In the genomic region with DNA sequence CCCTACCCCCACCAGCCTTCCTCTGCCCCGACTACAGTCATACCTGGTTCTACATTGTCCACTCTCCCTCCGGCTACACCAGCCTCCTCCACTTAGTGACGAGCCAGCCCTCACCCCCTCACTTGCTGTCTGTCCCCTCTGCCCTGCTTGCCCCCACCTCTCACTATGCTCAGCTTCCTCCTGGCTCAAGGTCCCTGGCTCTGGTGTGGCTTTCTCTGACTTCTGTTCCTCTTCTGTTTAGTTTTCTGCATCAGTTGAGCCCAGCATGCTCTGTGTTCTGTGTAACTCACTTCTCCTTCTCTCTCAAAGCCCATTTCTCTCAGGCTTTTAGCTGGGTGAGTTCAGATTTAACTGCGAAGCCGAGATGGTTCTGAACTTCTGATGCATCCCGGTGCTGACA, we compare ENCODE assay signal across 13 mouse cellular contexts. TPM values are rescaled to one million over a fixed set of nuclear protein-coding genes. Genes with fewer than 3 reads are reported as not detected.
A peak's percentile ranks its signal among the peaks of the same experiment; 100 is the strongest.
DNase-seq lines count a peak whose midpoint lies in the region; ATAC-seq lines count a peak whose summit lies in the region.
"Had no signal": no experiment of that assay in that cellular context is flagged by ENCODE, and none has a peak within 500 bp of the region (broad histone marks: within the 10 kb centered on the region; RNA-seq: fewer than 3 reads in every experiment).

No protein-coding gene starts in this region.

- H3K9me3 ChIP-seq in heart, embryonic 10.5 days, result peaks cover 5% of the 10 kb centered on the region; the same call in 1 of the 2 replicates
- H3K9me3 ChIP-seq in embryonic facial prominence, embryonic 14.5 days (ENCODE audit: control insufficient read depth, low read length), result peaks cover 7% of the 10 kb centered on the region

- H3K9ac ChIP-seq in embryonic facial prominence, embryonic 14.5 days (ENCODE audit: low read depth, low read length), result peak overlapping the region; percentile 4

- H3K27me3 ChIP-seq in heart, embryonic 10.5 days (ENCODE audit: insufficient read depth, poor library complexity, severe bottlenecking), result no peaks in the 10 kb centered on the region
- H3K27me3 ChIP-seq in embryonic facial prominence, embryonic 14.5 days (replicated peaks; ENCODE audit: control insufficient read depth, insufficient read depth, low read length), result no peaks in the 10 kb centered on the region

- no peak for ATAC-seq in embryonic facial prominence, embryonic 14.5 days (ENCODE audit: low read depth)
- peak; percentile 73 for ATAC-seq in megakaryocyte, adult 5-6 weeks (ENCODE audit: poor library complexity, severe bottlenecking)

- no peak overlapping the region for H3K4me3 ChIP-seq in heart, embryonic 10.5 days
- no peak overlapping the region for H3K4me3 ChIP-seq in embryonic facial prominence, embryonic 14.5 days (ENCODE audit: low read depth, low read length)
- H3K4me3 ChIP-seq: layer of hippocampus, adult 2 months had no signal

- intact Hi-C loops in gastrocnemius, postnatal 36 days (cut with DNase I), result no loop called here

- peaks cover 6% of the 10 kb centered on the region for H3K36me3 ChIP-seq in heart, embryonic 10.5 days
- no peaks in the 10 kb centered on the region for H3K36me3 ChIP-seq in embryonic facial prominence, embryonic 14.5 days (ENCODE audit: control insufficient read depth, insufficient read depth, low read length)

- peaks cover 31% of the 10 kb centered on the region for H3K4me1 ChIP-seq in heart, embryonic 10.5 days
- H3K4me1 ChIP-seq in embryonic facial prominence, embryonic 14.5 days (ENCODE audit: control insufficient read depth, insufficient read depth, low read length), result no peaks in the 10 kb centered on the region; the same call in 1 of the 2 replicates

- H3K27ac ChIP-seq in heart, embryonic 10.5 days, result peak overlapping the region; percentile 65
- H3K27ac ChIP-seq in embryonic facial prominence, embryonic 14.5 days (replicated peaks; ENCODE audit: low read depth, low read length), result peak overlapping the region; percentile 6; the same call in 1 of the 2 replicates

- DNase-seq in heart, embryonic 10.5 days (ENCODE audit: low spot score), result no peak
- no peak for DNase-seq in heart, adult 8-10 months (ENCODE audit: low spot score)
- peak; percentile 31 for DNase-seq in A20 (ENCODE audit: low read depth, low spot score)
- DNase-seq in embryonic facial prominence, embryonic 14.5 days (ENCODE audit: low spot score), result no peak
- no peak for DNase-seq in gastrocnemius, postnatal 36 days
- DNase-seq in frontal cortex, postnatal 25 days (ENCODE audit: low spot score in 2 of 2), result no peak
- no peak for DNase-seq in embryo, embryonic 10.5 days (ENCODE audit: low spot score)
- DNase-seq: adrenal gland, adult 8-10 months; cerebellum, adult 8-10 months; left cerebral cortex, postnatal 4 days had no signal

- WGBS in heart, embryonic 10.5 days, result 54% methylated on average over 6 of the region's 6 CpGs
- 65% methylated on average over 6 of the region's 6 CpGs for WGBS in embryonic facial prominence, embryonic 14.5 days

- H3K4me2 ChIP-seq in embryonic facial prominence, embryonic 14.5 days (ENCODE audit: low read depth, low read length), result no peak overlapping the region
- H3K4me2 ChIP-seq: heart, embryonic 11.5 days had no signal

RNA-seq across cellular contexts. Expression of a gene that starts 17.1 kb away (rescaled TPM):
- polyA plus RNA-seq in heart, embryonic 10.5 days (2016; fragmentation: Nextera tagmentation; extraction: Ambion mirVana), result 2.9 TPM in 2 replicates
- total RNA-seq in heart, adult 8-10 months (2022), result 1 to 10 TPM; 5.0 to 8.7 (median 6.8) TPM
- 5.0 and 5.5 TPM in 2 replicates for polyA plus RNA-seq in embryonic facial prominence, embryonic 14.5 days (2014; fragmentation: Nextera tagmentation; extraction: Ambion mirVana)
- total RNA-seq in megakaryocyte, adult 5-6 weeks (2015), result 5.9 and 6.2 TPM in 2 replicates
- 10.9 and 12.2 TPM in 2 replicates for total RNA-seq in megakaryocyte, adult 5-6 weeks (2017)
- total RNA-seq in gastrocnemius, postnatal 36 days (2021), result 1 to 10 TPM; 1.8 to 2.2 TPM

RNA-seq across cellular contexts. Expression of a gene that starts 45.4 kb away (rescaled TPM):
- 4.0 and 6.8 TPM in 2 replicates for polyA plus RNA-seq in heart, embryonic 10.5 days (2016; fragmentation: Nextera tagmentation; extraction: Ambion mirVana)
- 10 to 100 TPM; 11.0 to 15.9 (median 13.7) TPM for total RNA-seq in heart, adult 8-10 months (2022)
- polyA plus RNA-seq in embryonic facial prominence, embryonic 14.5 days (2014; fragmentation: Nextera tagmentation; extraction: Ambion mirVana), result 9.0 and 9.8 TPM in 2 replicates
- total RNA-seq in megakaryocyte, adult 5-6 weeks (2015), result 115 and 120 TPM in 2 replicates
- 70.4 and 71.5 TPM in 2 replicates for total RNA-seq in megakaryocyte, adult 5-6 weeks (2017)
- total RNA-seq in gastrocnemius, postnatal 36 days (2021), result 10 to 100 TPM; 20.9 to 21.4 TPM

RNA-seq across cellular contexts. Expression of a gene that starts 59.5 kb away (rescaled TPM):
- 393 and 440 TPM in 2 replicates for polyA plus RNA-seq in heart, embryonic 10.5 days (2016; fragmentation: Nextera tagmentation; extraction: Ambion mirVana)
- total RNA-seq in heart, adult 8-10 months (2022), result 100 to 1,000 TPM; 333 to 355 (median 345) TPM
- polyA plus RNA-seq in embryonic facial prominence, embryonic 14.5 days (2014; fragmentation: Nextera tagmentation; extraction: Ambion mirVana), result 343 and 350 TPM in 2 replicates
- total RNA-seq in megakaryocyte, adult 5-6 weeks (2015), result 92.0 and 94.4 TPM in 2 replicates
- total RNA-seq in megakaryocyte, adult 5-6 weeks (2017), result 88.7 and 110 TPM in 2 replicates
- total RNA-seq in gastrocnemius, postnatal 36 days (2021), result 100 to 1,000 TPM; 374 to 378 TPM
